Mouse (Mus musculus): ENCODE data around the gene Myh14. TPM values are rescaled to one million over a fixed set of nuclear protein-coding genes. Genes with fewer than 3 reads are reported as not detected.
A peak's percentile ranks its signal among the peaks of the same experiment; 100 is the strongest.

Gene Myh14
- polyA plus RNA-seq, 1 experiment from 2014 or later = 1.8 TPM

GRCm38 (mm10) chr7:44604619-44605018 is 66.0 kb downstream of the Myh14 start:
- H3K27me3 ChIP-seq (ENCODE audit: poor library complexity, severe bottlenecking) = peaks cover 96% of the 10 kb centered on the region
- DNase-seq (ENCODE audit: extremely low spot score, low spot score) = no peak
- peaks cover 62% of the 10 kb centered on the region for H3K4me1 ChIP-seq
- no peaks in the 10 kb centered on the region for H3K36me3 ChIP-seq (replicated peaks)
- peak overlapping the region; percentile 84 for H3K27ac ChIP-seq
- H3K9me3 ChIP-seq = no peaks in the 10 kb centered on the region
- H3K4me3 ChIP-seq = peak overlapping the region; percentile 51
- WGBS = under 1% methylated on average over 8 of the region's 8 CpGs

DNA sequence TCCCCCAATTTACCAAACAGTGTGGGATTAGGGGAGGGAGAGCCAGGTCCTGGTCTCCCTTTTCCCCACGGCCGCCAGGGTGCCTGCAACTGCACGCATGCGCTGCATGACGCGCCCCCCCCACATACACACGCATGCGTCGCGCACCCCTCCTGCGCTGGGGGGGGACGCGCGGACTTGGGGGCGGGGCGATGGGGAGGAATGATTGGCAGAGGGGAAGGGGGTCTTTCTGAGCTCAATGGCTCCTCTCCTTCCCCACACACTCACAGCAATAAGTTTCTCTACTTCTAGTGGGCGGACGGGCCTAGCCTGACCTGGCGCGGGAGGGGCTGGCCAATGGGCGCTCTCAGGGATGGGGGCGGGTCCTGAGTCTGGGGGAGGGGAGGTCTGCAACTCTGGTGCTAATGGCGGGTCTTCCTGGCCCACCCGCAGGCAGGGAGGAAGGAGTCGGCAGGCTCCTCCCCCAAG is 66.5 kb downstream of the Myh14 start:
- Histone ChIP-seq H3K27ac (peak overlapping the region; percentile 84), H3K36me3 (replicated peaks) (no peaks in the 10 kb centered on the region), H3K4me3 (peak overlapping the region; percentile 51), H3K4me1 (peaks cover 62% of the 10 kb centered on the region), H3K9me3 (no peaks in the 10 kb centered on the region), H3K27me3 (ENCODE audit: poor library complexity, severe bottlenecking) (peaks cover 95% of the 10 kb centered on the region)
- under 1% methylated on average over 25 of the region's 25 CpGs for WGBS
- peak; percentile 88 for DNase-seq (ENCODE audit: extremely low spot score, low spot score)

DNA sequence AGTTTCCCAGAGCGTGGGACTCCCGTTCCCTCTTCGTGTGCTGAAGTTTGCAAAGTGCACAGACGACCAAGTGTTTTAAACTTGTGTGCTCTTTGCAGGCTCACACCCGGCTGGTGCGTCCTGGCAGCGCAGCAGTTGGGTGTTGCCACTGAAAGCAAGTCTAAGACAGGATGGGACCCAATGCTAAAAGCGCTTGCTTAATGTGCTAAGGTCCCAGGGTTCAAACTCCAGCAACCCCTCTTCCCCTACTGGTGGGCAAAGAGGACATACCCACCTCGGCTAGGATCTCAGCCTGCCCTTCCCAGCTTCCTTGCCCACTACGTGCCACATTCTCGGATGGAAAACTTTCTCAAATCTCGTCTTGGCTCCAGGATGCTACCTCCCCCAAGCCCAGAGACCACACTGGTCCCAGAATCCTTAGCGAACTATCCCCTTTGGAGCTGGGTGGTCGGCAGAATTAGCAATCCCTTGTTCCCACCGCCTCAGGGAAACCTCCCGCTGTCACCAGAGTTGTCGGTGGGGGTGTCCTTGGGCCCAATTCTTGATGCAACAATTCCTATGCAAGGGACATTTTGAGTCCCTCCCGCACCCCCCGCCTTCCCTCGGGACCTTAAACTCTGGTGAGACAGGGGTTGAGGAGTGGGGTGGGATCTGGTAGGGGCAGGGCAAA is 67.3 kb downstream of the Myh14 start:
- H3K9me3 ChIP-seq = no peaks in the 10 kb centered on the region
- H3K27ac ChIP-seq = peak overlapping the region; percentile 84
- H3K4me1 ChIP-seq = peaks cover 62% of the 10 kb centered on the region
- peak overlapping the region; percentile 51 for H3K4me3 ChIP-seq
- peaks cover 86% of the 10 kb centered on the region for H3K27me3 ChIP-seq (ENCODE audit: poor library complexity, severe bottlenecking)
- peak; percentile 44 for DNase-seq (ENCODE audit: extremely low spot score, low spot score)
- no peaks in the 10 kb centered on the region for H3K36me3 ChIP-seq (replicated peaks)
- 4% methylated on average over 20 of the region's 20 CpGs for WGBS

GRCm38 (mm10) chr7:44602443-44602842 is 68.2 kb downstream of the Myh14 start:
- H3K36me3 ChIP-seq (replicated peaks) = no peaks in the 10 kb centered on the region
- H3K4me1 ChIP-seq = peaks cover 62% of the 10 kb centered on the region
- peaks cover 78% of the 10 kb centered on the region for H3K27me3 ChIP-seq (ENCODE audit: poor library complexity, severe bottlenecking)
- H3K9me3 ChIP-seq = no peaks in the 10 kb centered on the region
- WGBS = 15% methylated on average over 11 of the region's 11 CpGs
- H3K4me3 ChIP-seq = peak overlapping the region; percentile 51
- DNase-seq (ENCODE audit: extremely low spot score, low spot score) = no peak
- H3K27ac ChIP-seq = peak overlapping the region; percentile 84

- no peak for DNase-seq (ENCODE audit: extremely low spot score, low spot score)
- Histone ChIP-seq H3K4me3 (peak overlapping the region; percentile 17; the same call in 1 of the 2 replicates), H3K9me3 (no peaks in the 10 kb centered on the region), H3K27me3 (ENCODE audit: poor library complexity, severe bottlenecking) (peaks cover 70% of the 10 kb centered on the region), H3K27ac (peak overlapping the region; percentile 36), H3K36me3 (replicated peaks) (no peaks in the 10 kb centered on the region), H3K4me1 (peaks cover 62% of the 10 kb centered on the region)
- 17% methylated on average over 19 of the region's 19 CpGs for WGBS
Measured at GRCm38 (mm10) chr7:44601646-44602045, 69.0 kb downstream of the Myh14 start.

DNA sequence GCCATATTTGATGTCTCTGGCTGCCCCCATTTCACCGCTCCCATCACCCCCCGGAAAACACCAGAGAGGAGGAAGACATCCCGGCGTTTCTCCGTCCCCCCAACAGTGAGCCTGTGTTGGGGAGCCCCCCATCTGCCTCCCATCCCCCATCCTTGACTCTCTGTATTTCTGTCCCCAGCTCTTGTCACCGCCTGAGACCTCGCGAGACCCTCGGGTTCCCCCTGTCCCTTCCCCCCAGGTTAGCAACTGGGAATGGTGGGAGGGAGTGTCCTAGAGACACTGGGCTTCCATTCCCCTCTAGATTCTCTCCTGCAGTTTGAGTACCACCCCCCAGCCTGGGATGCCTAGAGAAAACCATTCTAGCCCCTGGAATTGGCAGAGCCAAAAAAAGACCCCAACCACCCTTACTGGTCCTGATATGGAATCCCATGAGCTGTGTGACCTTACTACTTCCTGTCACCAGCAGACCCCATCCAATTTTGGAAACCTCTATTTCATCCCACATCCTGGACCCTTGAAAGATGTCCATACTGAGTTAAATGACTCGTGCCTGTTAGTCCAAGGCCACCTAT is 69.9 kb downstream of the Myh14 start:
- H3K4me1 ChIP-seq = peaks cover 54% of the 10 kb centered on the region

GRCm38 (mm10) chr7:44598336-44598735 is 72.3 kb downstream of the Myh14 start:
- 81% methylated on average over 12 of the region's 12 CpGs for WGBS
- no peak for DNase-seq (ENCODE audit: extremely low spot score, low spot score)
- peaks cover 43% of the 10 kb centered on the region for H3K4me1 ChIP-seq
- peaks cover 42% of the 10 kb centered on the region for H3K27me3 ChIP-seq (ENCODE audit: poor library complexity, severe bottlenecking)
- no peak overlapping the region for H3K4me3 ChIP-seq
- no peaks in the 10 kb centered on the region for H3K9me3 ChIP-seq
- H3K27ac ChIP-seq = no peak overlapping the region
- H3K36me3 ChIP-seq (replicated peaks) = peaks cover 11% of the 10 kb centered on the region

More for the DNA sequence above, 69.9 kb downstream of the Myh14 start:
- H3K36me3 ChIP-seq (replicated peaks) = peaks cover 6% of the 10 kb centered on the region
- H3K27me3 ChIP-seq (ENCODE audit: poor library complexity, severe bottlenecking) = peaks cover 61% of the 10 kb centered on the region
- no peaks in the 10 kb centered on the region for H3K9me3 ChIP-seq
- H3K4me3 ChIP-seq = no peak overlapping the region
- no peak for DNase-seq (ENCODE audit: extremely low spot score, low spot score)
- 82% methylated on average over 10 of the region's 10 CpGs for WGBS
- no peak overlapping the region for H3K27ac ChIP-seq

GRCm38 (mm10) chr7:44597666-44598065 is 73.0 kb downstream of the Myh14 start:
- 94% methylated on average over 4 of the region's 4 CpGs for WGBS
- H3K4me3 ChIP-seq = no peak overlapping the region
- no peak overlapping the region for H3K27ac ChIP-seq
- peaks cover 11% of the 10 kb centered on the region for H3K36me3 ChIP-seq (replicated peaks)
- H3K4me1 ChIP-seq = peaks cover 43% of the 10 kb centered on the region
- no peaks in the 10 kb centered on the region for H3K9me3 ChIP-seq
- DNase-seq (ENCODE audit: extremely low spot score, low spot score) = no peak
- H3K27me3 ChIP-seq (ENCODE audit: poor library complexity, severe bottlenecking) = peaks cover 42% of the 10 kb centered on the region

DNA sequence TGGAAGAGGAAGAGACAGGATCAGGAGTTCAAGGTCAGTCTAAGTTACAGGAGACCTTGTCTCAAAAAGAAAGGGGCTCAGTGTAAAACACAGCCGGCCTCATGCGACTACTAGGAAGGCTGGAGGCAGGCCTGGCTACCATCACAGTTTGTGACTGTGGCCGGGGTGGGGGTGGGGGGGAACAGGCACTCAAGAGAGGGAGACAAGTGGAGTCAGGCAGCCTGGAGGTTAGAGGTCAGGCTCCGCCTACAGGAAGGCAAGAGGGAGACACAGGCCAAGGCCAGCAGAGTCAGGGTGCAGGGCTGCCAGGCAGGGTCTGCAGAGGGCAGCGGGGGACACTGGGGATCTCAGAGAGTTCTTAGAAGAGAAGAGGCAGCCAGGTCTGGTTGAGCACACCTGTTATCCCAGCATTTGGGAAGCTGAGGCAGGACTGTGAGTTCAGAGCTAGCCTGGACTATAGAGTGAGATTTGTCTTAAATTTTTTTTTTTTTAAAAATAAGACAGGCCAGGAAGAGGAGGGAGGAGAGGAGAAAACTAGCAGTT is 73.6 kb downstream of the Myh14 start:
- no peak overlapping the region for H3K4me3 ChIP-seq
- no peak for DNase-seq (ENCODE audit: extremely low spot score, low spot score)
- WGBS = 64% methylated on average over 5 of the region's 5 CpGs

DNA sequence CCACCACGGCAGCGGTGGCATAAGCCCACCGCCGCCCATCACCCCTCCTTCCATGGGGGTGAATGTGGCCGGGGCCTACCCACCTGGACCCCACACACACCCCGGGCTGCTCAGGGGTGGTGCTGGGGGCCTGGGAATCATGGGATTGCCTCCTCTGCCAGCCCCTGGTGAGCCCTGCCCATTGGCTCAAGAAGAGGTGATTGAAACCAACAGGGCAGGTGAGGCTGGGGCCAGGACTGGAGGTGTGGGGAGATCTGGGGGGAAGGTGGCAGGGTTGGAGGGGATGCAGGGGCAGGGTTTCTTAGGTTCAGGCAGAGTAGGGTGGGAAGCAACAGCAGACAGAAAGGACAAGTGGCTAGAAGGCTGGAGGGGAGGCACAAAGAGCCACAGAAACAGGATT is 74.6 kb downstream of the Myh14 start:
- Histone ChIP-seq H3K4me1 (peaks cover 44% of the 10 kb centered on the region), H3K36me3 (replicated peaks) (peaks cover 11% of the 10 kb centered on the region), H3K27me3 (ENCODE audit: poor library complexity, severe bottlenecking) (peaks cover 42% of the 10 kb centered on the region), H3K27ac (no peak overlapping the region), H3K4me3 (no peak overlapping the region), H3K9me3 (no peaks in the 10 kb centered on the region)
- no peak for DNase-seq (ENCODE audit: extremely low spot score, low spot score)
- 93% methylated on average over 6 of the region's 6 CpGs for WGBS

More for the DNA sequence above, 73.6 kb downstream of the Myh14 start:
- Histone ChIP-seq H3K27me3 (ENCODE audit: poor library complexity, severe bottlenecking) (peaks cover 42% of the 10 kb centered on the region), H3K36me3 (replicated peaks) (peaks cover 11% of the 10 kb centered on the region), H3K27ac (no peak overlapping the region), H3K4me1 (peaks cover 43% of the 10 kb centered on the region), H3K9me3 (no peaks in the 10 kb centered on the region)

DNA sequence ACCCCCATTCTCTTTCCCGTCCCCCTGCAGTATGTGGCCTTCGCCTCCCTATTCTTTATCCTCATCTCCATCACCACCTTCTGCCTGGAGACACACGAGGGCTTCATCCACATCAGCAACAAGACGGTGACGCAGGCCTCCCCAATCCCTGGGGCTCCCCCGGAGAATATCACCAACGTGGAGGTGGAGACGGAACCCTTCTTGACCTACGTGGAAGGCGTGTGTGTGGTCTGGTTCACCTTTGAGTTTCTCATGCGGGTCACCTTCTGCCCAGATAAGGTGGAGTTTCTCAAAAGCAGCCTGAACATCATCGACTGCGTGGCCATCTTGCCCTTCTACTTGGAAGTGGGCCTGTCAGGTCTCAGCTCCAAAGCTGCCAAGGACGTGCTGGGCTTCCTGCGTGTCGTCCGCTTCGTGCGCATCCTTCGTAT is 75.5 kb downstream of the Myh14 start:
- no peak for DNase-seq (ENCODE audit: extremely low spot score, low spot score)
- no peaks in the 10 kb centered on the region for H3K9me3 ChIP-seq
- H3K27ac ChIP-seq = no peak overlapping the region
- H3K27me3 ChIP-seq (ENCODE audit: poor library complexity, severe bottlenecking) = peaks cover 41% of the 10 kb centered on the region
- H3K36me3 ChIP-seq (replicated peaks) = peaks cover 11% of the 10 kb centered on the region
- H3K4me1 ChIP-seq = peaks cover 49% of the 10 kb centered on the region
- WGBS = 92% methylated on average over 20 of the region's 20 CpGs
- H3K4me3 ChIP-seq = no peak overlapping the region

DNA sequence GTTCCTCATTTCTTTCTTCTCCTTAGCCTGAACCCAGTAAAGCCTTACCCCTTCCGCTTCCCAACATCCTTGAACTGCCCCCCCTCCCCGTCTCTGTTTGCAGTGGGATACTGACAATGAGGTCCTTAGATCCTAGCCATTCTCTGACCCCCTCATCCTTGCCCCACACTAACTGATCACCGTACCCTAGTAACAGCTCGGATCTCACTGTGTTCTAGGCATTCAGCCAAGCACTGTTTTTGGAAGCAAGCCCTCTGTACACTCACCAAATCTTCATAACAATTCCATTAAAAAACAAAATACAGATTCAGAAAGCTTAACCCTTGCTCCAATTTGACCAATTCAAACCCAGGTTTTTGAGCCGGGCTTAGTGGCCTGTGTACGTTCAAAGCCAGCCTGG is 76.4 kb downstream of the Myh14 start:
- Histone ChIP-seq H3K27me3 (ENCODE audit: poor library complexity, severe bottlenecking) (peaks cover 45% of the 10 kb centered on the region), H3K4me1 (peaks cover 58% of the 10 kb centered on the region), H3K4me3 (peak overlapping the region; percentile 74; the same call in 1 of the 2 replicates), H3K9me3 (no peaks in the 10 kb centered on the region), H3K36me3 (replicated peaks) (peaks cover 11% of the 10 kb centered on the region), H3K27ac (no peak overlapping the region)
- no peak for DNase-seq (ENCODE audit: extremely low spot score, low spot score)
- 67% methylated on average over 6 of the region's 6 CpGs for WGBS

GRCm38 (mm10) chr7:44593775-44594174 is 76.9 kb downstream of the Myh14 start:
- Histone ChIP-seq H3K27me3 (ENCODE audit: poor library complexity, severe bottlenecking) (peaks cover 50% of the 10 kb centered on the region), H3K36me3 (replicated peaks) (peaks cover 11% of the 10 kb centered on the region), H3K4me3 (peak overlapping the region; percentile 74), H3K4me1 (peaks cover 63% of the 10 kb centered on the region), H3K9me3 (no peaks in the 10 kb centered on the region), H3K27ac (0 out of 2 replicates have a peak overlapping the region, but pooled peaks have one; percentile 11)
- WGBS = under 1% methylated on average over 22 of the region's 22 CpGs
- DNase-seq (ENCODE audit: extremely low spot score, low spot score) = peak; percentile 93
